Mouse (Mus musculus): ENCODE measurements around the gene Syce3.

The Syce3 gene

DNA sequence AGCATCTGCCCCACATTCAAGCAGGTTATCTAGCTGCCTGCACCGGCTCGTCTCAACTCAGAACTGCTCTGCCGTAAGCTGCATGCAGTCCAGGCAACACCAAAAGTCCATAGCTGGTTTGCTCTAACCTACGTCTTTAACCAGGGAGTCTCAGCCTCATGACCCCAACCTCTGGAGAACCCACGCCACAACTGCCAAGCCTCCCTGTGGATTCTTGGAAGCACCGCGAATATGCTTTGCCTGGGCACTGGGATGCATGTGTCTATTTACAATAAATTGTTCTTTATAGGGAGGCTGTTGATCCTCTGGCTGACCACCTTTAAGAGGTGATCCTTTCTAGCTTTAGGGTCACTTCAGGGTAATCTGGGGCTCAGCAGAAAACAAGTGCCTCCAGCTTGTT lies 37.8 kb downstream of the Syce3 start:
- DNase-seq (ENCODE audit: low spot score): no peak

DNA sequence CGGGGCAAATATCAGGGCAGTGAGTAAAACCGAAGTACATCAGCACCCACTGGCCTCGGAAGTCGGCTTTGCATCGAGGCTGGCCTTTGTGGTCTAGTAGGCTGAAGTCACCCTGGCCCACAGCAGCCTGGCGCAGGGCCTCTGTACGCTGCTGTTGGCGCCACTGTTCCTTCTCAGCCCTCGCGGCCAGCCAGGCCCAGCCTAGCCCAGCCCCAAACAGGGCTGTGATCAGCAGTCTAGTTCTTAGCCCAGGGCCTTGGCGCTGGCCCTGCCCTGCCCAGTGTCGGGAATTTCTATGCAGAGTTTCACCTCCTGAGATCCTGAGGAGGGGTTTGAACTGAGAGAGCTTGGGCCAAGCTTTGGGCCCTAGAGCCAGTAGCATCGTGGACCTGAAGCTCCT lies 38.2 kb downstream of the Syce3 start:
- no peak for DNase-seq (ENCODE audit: low spot score)

DNA sequence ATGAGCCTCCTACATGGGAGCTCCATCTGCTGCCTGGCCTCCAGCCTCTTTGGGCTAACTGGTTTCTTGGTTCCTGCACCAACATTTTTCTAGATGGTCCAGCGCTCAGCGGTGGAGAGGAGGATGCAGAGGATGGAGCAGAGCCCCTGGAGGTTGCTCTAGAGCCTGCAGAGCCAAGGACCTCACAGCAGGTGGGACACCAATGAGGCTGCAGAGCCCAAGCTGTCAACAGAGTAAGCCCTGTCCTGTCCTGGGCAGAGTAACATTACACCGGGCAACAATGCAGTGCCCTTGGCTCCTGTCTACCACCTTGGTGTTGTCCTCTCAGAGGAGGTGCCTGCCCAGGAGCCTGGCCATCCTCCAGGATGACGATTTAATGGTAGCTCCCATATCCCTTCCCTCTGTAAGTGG lies 45.2 kb downstream of the Syce3 start:
- no peak for DNase-seq (ENCODE audit: low spot score)

DNA sequence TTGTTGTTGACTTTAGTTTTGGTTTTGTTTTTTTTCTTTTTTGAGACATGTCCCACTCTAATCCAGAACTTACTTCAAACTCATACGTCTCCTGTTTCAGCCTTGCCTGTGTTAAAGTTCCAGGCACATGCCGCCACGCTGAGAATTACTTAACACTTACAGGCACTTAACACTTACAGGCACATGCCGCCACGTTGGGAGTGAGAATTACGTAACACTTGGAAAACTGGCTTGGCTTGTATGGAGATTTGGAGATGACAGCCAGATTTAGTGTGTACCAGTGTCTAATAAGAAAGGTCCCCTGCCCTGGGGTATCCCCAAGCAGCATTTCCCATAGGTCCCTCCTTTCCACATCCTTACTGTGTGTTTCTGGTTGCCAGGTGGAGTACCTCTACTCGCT lies 47.3 kb downstream of the Syce3 start:
- DNase-seq (ENCODE audit: low spot score): no peak

DNA sequence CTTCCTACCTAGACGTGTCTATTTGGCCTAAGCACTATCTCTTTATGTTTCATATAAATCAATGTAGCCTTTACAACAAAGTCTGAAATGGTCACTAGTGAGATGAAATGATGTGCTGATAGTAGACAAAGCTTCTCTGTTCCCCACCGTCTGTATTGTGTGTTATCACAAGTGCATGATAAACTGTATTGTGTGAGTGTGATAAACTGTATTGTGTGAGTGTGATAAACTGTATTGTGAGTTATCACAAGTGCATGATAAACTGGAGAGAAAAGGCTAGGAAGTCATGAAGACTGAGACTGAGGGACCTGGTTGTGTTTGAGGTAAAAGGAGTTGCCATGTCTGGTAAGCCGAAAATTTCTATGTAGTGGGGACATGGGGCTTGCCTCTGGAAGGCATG lies 51.5 kb downstream of the Syce3 start:
- DNase-seq (ENCODE audit: low spot score): no peak

DNA sequence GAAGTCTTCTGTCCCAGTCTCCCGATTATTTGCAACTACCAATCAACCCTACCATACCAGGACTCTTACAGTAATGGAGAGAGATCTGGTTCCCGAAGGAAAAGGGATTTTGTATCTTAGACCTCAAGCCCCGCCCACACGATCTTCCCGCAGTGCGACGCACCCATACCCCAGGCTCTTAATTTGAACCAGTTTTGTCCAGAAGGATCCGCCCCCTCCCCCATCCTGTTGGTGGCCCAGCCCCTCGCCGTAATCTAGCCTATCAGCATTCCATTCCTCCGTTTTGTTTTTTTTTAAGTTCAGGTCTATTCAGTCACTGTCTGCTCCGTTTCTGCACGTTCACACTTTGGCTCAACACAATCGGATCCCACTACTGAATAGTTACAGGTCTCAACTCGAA lies 53.9 kb downstream of the Syce3 start:
- peak; percentile 71 for DNase-seq (ENCODE audit: low spot score)

DNA sequence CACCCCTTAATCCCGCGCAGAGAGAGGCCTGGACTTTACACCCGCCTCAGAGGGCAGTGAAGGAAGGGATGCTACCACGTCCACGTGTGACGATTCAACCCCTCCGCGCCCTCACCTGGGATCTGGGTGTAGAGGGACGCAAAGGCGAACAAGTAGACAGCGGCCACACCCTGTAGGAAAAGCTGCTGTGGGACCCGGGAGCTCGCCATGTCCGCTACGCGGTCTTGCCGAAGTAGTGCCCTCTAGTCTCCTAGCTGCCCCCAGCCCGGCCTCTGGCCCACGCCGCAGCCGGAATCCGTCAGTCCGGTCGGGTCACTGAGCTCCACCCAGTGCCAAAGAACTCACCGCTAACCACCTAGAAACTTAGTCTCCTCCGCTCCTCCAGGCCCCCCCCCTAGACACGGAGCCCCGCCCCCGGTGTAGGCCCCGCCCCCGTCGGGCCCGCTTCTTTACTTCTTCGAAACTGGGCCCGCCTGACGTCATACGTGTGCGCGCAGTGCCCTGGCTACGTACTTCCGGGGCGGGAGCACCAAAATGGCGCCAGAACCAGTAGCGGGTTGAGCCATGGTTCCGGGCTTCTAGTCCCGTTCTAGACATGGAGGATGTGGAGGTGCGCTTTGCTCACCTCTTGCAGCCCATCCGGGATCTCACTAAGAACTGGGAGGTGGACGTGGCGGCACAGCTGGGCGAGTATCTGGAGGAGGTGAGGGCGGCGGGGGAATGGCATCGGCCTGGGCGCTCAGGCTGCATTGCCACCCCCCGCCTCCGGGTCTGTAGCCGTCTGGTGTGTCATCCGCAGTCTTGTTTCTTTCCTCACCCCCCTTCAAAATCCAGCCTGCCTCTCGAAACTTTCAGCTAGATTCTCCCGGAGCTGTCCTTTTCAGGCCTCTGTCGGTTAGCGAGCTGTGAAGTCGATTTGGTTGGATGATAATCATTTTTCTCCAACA lies 54.8 kb downstream of the Syce3 start, which contains the start of the genes Lmf2 and Ncaph2:
TSS of gene Lmf2 (minus strand) at position 419 of the 947 bp plus-strand sequence.
TSS of gene Ncaph2 (plus strand) at position 479 of the 947 bp plus-strand sequence.
- peak; percentile 96 for DNase-seq (ENCODE audit: low spot score)

DNA sequence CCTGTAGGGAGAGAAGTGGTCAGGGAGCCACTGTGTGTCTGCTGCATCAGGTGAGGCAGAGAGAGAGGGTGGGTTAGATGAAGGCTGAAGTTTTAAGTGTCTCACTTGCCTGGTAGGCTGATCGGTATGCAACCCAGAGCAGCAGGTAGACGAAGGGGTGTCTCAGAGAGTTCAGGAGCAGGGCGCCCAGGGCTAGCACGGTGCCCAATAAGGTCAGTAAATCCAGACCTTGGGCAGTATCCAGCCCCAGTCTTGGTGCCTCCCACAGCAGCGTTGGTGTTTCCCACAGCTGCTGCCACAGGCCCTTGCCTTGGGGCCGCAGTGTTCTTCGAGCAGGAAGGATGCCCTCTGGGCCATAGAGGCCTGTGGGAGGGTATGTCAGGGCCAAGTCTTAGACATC lies 55.8 kb downstream of the Syce3 start:
- no peak for DNase-seq (ENCODE audit: low spot score)

DNA sequence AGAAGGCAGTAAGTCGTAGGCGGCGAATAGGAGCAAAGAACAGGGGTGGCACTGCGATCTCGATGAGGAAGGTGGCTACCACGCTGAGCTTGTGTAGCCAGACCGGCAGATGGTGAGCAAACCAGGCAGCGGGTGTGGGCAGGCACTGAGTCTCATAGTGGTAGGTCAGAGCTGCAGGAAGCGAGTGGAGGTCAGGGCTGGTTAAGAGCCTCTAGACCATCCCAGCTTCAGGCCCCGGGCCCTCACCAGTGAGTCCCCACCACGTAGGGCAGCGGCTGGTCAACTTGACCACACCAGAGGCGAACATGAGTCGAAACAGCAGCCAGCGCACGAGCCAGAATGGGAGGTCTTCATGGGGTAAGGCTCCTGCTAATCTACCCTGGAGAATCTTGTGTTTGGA lies 56.5 kb downstream of the Syce3 start:
- DNase-seq (ENCODE audit: low spot score): no peak

DNA sequence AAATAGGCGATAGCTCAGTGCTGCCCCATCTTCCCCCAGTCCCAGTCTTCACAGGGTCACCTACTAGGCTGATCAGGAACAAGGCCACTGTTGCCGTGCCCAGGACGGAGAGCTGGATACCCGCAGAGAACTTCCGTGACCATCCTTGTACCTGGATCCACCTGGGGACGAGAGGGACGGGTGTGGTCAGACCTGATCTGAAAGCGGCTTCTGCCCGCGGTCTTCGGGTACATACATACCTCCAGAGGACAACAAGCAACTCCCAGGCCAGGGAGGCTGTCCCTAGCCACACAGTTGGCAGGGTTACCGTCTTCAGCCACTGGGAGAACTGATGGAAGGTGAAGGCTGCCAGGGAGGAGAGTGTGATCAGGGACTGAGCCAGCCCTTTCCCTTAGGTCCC lies 57.5 kb downstream of the Syce3 start:
- DNase-seq (ENCODE audit: low spot score): no peak

DNA sequence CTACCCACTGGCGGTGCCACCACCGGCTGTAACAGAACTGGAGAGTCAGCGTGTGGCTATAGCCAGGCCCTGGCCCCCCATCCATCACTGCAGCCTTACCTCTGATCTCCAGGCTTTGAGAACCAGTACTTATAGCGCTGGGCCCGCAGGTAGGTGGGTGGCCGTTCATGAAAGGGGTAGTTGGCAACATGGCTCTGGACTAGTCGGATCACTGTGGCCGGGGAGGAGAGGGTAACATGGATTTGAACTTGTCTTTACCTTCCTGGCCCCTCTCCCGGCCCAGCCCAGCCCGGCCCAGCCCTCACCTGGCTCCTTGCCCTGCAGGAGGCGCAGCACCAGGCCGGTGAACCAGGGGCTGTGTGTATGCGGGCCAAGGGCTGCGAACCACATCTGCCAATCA lies 58.2 kb downstream of the Syce3 start:
- no peak for DNase-seq (ENCODE audit: low spot score)

DNA sequence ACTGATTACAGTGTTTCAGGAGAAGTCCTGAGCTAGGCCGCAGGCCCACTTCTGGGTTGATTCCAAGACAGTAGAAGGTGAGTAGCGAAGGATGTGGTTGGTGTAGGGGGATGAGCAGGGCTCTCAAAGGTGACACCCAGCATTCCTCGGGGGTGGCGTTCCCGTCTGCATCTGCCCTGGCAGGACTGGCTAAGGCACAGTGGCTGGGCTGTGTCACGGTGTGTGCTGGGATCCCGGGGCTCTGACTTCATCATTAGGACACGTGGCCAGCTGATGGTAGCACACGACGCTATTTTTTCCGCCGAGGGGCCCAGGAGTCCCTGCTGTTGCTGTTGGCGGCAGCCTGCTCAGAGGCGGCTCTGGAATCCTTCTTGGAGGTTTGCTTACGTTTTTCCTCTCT lies 59.0 kb downstream of the Syce3 start:
- DNase-seq (ENCODE audit: low spot score): no peak

DNA sequence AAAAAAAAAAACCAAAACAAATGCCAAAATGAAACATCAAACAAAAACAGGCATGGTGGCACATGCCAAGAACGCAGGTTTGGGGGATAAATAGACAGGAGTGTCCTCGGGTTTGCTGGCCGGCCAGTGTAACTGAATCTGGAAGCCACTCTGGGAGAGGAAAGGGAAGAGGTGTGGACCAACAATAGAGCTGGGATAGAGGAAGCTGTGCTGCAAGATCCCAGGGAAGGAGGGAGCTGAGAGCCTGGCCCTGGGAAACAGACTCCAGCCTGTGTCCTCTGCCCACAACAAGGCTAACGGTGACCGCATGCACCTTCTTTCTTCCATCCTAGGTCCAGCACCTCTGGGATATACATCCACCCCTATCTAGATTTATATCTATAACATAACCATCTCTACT lies 59.9 kb downstream of the Syce3 start:
- DNase-seq (ENCODE audit: low spot score): no peak

DNA sequence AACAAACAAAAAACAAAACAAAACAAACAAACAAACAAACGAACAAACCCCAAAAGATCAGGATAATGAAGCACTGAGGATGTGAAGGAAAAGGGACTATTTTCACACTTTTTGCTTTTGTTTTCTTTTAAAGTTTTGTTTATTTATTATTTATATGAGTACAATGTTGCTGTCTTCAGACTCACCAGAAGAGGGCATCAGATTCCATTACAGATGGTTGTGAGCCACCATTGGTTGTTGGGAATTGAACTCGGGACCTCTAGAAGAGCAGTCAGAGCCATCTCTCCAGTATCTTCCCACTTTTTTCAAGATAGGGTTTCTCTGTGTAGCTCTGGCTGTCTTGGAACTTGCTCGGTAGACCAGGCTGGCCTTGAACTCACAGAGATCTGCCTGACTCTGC lies 67.0 kb downstream of the Syce3 start:
- DNase-seq (ENCODE audit: low spot score): no peak

DNA sequence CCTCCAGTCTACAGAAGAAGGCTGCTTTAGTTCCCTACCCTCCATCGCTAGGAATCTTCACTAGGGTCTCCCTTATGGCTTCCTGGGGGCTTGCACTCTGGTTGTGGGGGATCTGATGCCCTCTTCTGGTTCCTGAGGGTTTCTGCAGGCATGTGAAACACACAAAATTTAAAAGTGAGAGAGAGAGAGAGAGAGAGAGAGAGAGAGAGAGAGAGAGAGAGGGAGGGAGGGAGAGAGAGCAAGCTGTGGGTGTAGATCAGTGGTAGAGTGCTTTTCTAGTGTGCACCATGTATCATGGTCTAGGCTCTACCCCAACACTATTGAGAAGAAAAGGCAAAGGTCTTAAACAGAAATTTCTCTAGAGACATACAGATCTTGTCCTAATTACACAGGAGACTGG lies 68.6 kb downstream of the Syce3 start:
- DNase-seq (ENCODE audit: low spot score): no peak
